Mouse (Mus musculus) ES-E14 (cell line): ENCODE data around the gene Colgalt2. TPM values are rescaled to one million over a fixed set of nuclear protein-coding genes. Genes with fewer than 3 reads are reported as not detected.

Source experiments
- DNase-seq: peaks from one replicate; pipeline ENCODE4 v3.0.0-alpha.2; 2013; ENCODE audit warnings: low read depth, low spot score
- H3K27ac ChIP-seq: 2 replicates; pipeline ENCODE4 v1.5.1; 2012; ENCODE audit warnings: low read depth, mild to moderate bottlenecking, low read length, moderate library complexity, mixed read lengths; ENCODE audit not compliant: poor library complexity, insufficient read depth, severe bottlenecking
- H3K36me3 ChIP-seq: 2 replicates; pipeline ENCODE4 v1.6.1; 2012; ENCODE audit warnings: mild to moderate bottlenecking, low read length, moderate library complexity, mixed read lengths; ENCODE audit not compliant: control insufficient read depth, poor library complexity, insufficient read depth, severe bottlenecking
- H3K4me1 ChIP-seq, 2 experiments: fragments of 150-350 bp in 1 of 2; sonication (generic) in 1 of 2; 2 replicates each; pipeline ENCODE4 v1.6.1; 2012; ENCODE audit warnings: low read length in 2 of 2, mild to moderate bottlenecking in 1 of 2, mixed read lengths in 1 of 2; ENCODE audit not compliant: control insufficient read depth in 2 of 2, insufficient read depth in 2 of 2, poor library complexity in 1 of 2
- H3K4me3 ChIP-seq, 2 experiments: fragments of 150-350 bp in 1 of 2; sonication (generic) in 1 of 2; 2 replicates each; pipeline ENCODE4 v1.5.1; 2012; ENCODE audit warnings: low read length in 2 of 2, low read depth in 1 of 2, mild to moderate bottlenecking in 1 of 2, mixed read lengths in 1 of 2; ENCODE audit not compliant: insufficient read depth in 1 of 2, poor library complexity in 1 of 2, severe bottlenecking in 1 of 2
- H3K9ac ChIP-seq: 2 replicates; pipeline ENCODE4 v1.6.1; 2012; ENCODE audit warnings: low read depth, mild to moderate bottlenecking, low read length, mixed read lengths; ENCODE audit not compliant: poor library complexity, insufficient read depth, severe bottlenecking
- H3K9me3 ChIP-seq: fragments of 150-350 bp; sonication (generic); 2 replicates; pipeline ENCODE4 v1.6.1; 2012; ENCODE audit warnings: low read depth, mild to moderate bottlenecking, low read length; ENCODE audit not compliant: control insufficient read depth, insufficient read depth
- CHD2 ChIP-seq: IDR thresholded peaks from 2 replicates; pipeline ENCODE4 v1.6.1; 2014; ENCODE audit warnings: mild to moderate bottlenecking, low read depth, low read length, inconsistent platforms
- HCFC1 ChIP-seq: IDR thresholded peaks from 2 replicates; pipeline ENCODE4 v1.6.1; 2012; ENCODE audit warnings: low read length, inconsistent platforms, borderline replicate concordance; ENCODE audit not compliant: insufficient read depth
- MAFK ChIP-seq: IDR thresholded peaks from 2 replicates; pipeline ENCODE4 v1.6.1; 2014; ENCODE audit warnings: mild to moderate bottlenecking, low read depth, low read length, inconsistent platforms; ENCODE audit not compliant: insufficient read depth
- ZC3H11A ChIP-seq: IDR thresholded peaks from 2 replicates; pipeline ENCODE4 v1.6.1; 2012; ENCODE audit warnings: low read depth, mild to moderate bottlenecking, inconsistent platforms, low read length, borderline replicate concordance
- ZNF384 ChIP-seq: IDR thresholded peaks from 2 replicates; pipeline ENCODE4 v1.6.1; 2012; ENCODE audit warnings: low read depth, low read length, inconsistent platforms
- in situ Hi-C, 2 experiments: fragments of 600-800 bp; cut with MboI; formaldehyde crosslinking; loops; one replicate each; pipeline ENCODE4 v1.15.1; 2025; ENCODE audit warnings: low sequenced_read_pairs in 2 of 2, inconsistent platforms in 1 of 2; ENCODE audit not compliant: unreplicated experiment in 2 of 2
- total RNA-seq: library from RNA; depleted of rRNA; stranded (reverse); fragments of 300-350 nt; gene quantifications from 2 replicates; pipeline ENCODE4 v1.2.3, GENCODE M21; 2012

Colgalt2 gene
- total RNA-seq, 1 experiment: 0.13 TPM

- no peak overlapping the region for H3K27ac ChIP-seq
- in situ Hi-C loops: loop anchor here (10.0 to 25.0 kb wide), 3 partner anchors 147 to 217 kb away; no protein-coding TSS in a partner anchor
- DNase-seq: no peak
- no peaks in the 10 kb centered on the region for H3K9me3 ChIP-seq
- TF ChIP-seq HCFC1 (no peak), MAFK (no peak), CHD2 (no peak), ZNF384 (no peak), ZC3H11A (no peak)
- peaks cover 0 to 3% of the 10 kb centered on the region in 2 experiments; a peak in 1 of 4 replicates for H3K4me1 ChIP-seq
- H3K36me3 ChIP-seq: no peaks in the 10 kb centered on the region
- no peak overlapping the region for H3K4me3 ChIP-seq
- H3K9ac ChIP-seq: no peak overlapping the region
Observed at GRCm38 (mm10) chr1:152528214-152528613, 128.6 kb downstream of the Colgalt2 start.

GRCm38 (mm10) chr1:152528778-152529177, 129.1 kb downstream of the Colgalt2 start:
- no peaks in the 10 kb centered on the region for H3K36me3 ChIP-seq
- H3K9ac ChIP-seq: no peak overlapping the region
- H3K27ac ChIP-seq: no peak overlapping the region
- no peak overlapping the region for H3K4me3 ChIP-seq
- TF ChIP-seq HCFC1: no peak
- no peak for TF ChIP-seq ZNF384
- no peaks in the 10 kb centered on the region for H3K9me3 ChIP-seq
- H3K4me1 ChIP-seq: peaks cover 0 to 3% of the 10 kb centered on the region in 2 experiments; a peak in 1 of 4 replicates
- in situ Hi-C loops: loop anchor here (10.0 to 25.0 kb wide), 3 partner anchors 146 to 216 kb away; no protein-coding TSS in a partner anchor
- DNase-seq: no peak

GRCm38 (mm10) chr1:152531498-152531897, 131.9 kb downstream of the Colgalt2 start:
- no peaks in the 10 kb centered on the region for H3K9me3 ChIP-seq
- H3K4me3 ChIP-seq: no peak overlapping the region
- H3K27ac ChIP-seq: no peak overlapping the region
- peaks cover 0 to 4% of the 10 kb centered on the region in 2 experiments; a peak in 1 of 4 replicates for H3K4me1 ChIP-seq
- TF ChIP-seq CHD2 (no peak), ZNF384 (no peak), ZC3H11A (no peak)
- no peak overlapping the region for H3K9ac ChIP-seq
- DNase-seq: no peak
- H3K36me3 ChIP-seq: no peaks in the 10 kb centered on the region
- in situ Hi-C loops: loop anchor here in 1 of 2 experiments (25.0 kb wide), 1 partner anchor 206 kb away; no protein-coding TSS in a partner anchor

GRCm38 (mm10) chr1:152534531-152534930, 134.9 kb downstream of the Colgalt2 start:
- DNase-seq: no peak
- no peak for TF ChIP-seq MAFK
- TF ChIP-seq CHD2: no peak
- no peak for TF ChIP-seq ZC3H11A
- TF ChIP-seq ZNF384: no peak
- no peak for TF ChIP-seq HCFC1
- Histone ChIP-seq H3K4me3 (no peak overlapping the region), H3K9me3 (no peaks in the 10 kb centered on the region), H3K27ac (no peak overlapping the region), H3K36me3 (no peaks in the 10 kb centered on the region), H3K4me1 (peaks cover 0 to 6% of the 10 kb centered on the region in 2 experiments; a peak in 1 of 4 replicates), H3K9ac (no peak overlapping the region)
- in situ Hi-C loops: loop anchor here in 1 of 2 experiments (25.0 kb wide), 1 partner anchor 203 kb away; no protein-coding TSS in a partner anchor
